Mouse (Mus musculus) embryo, embryonic 11 days (tissue): ENCODE results near the gene Setd6.
A peak's percentile ranks its signal among the peaks of the same experiment; 100 is the strongest.

Experiments
- DNase-seq: peaks from one replicate; pipeline ENCODE4 v3.0.0-alpha.2; 2015

Gene Setd6

GRCm38 (mm10) chr8:95715676-95716531, at the start of gene Setd6:
Gene Setd6 (plus strand): TSS chr8:95715881.
- peak; percentile 95 for DNase-seq

- DNase-seq, result no peak
Measured at GRCm38 (mm10) chr8:95668163-95668958, 47.3 kb upstream of the Setd6 start.

GRCm38 (mm10) chr8:95669967-95670366, 45.7 kb upstream of the Setd6 start:
- DNase-seq, result no peak

GRCm38 (mm10) chr8:95671861-95672260, 43.8 kb upstream of the Setd6 start:
- DNase-seq, result no peak

GRCm38 (mm10) chr8:95672811-95673210, 42.9 kb upstream of the Setd6 start:
- DNase-seq, result no peak

GRCm38 (mm10) chr8:95676631-95677030, 39.0 kb upstream of the Setd6 start, which contains the start of gene Ndrg4:
Gene Ndrg4 (plus strand): TSS chr8:95676980.
- no peak for DNase-seq

- peak; percentile 28 for DNase-seq
Measured at GRCm38 (mm10) chr8:95677591-95678023, 38.1 kb upstream of the Setd6 start.

GRCm38 (mm10) chr8:95678024-95678611, 37.6 kb upstream of the Setd6 start:
- DNase-seq, result peak; percentile 53

GRCm38 (mm10) chr8:95688073-95688672, 27.5 kb upstream of the Setd6 start:
- DNase-seq, result no peak

GRCm38 (mm10) chr8:95690929-95691541, 24.6 kb upstream of the Setd6 start:
- no peak for DNase-seq

- no peak for DNase-seq
Measured at GRCm38 (mm10) chr8:95694631-95695030, 21.1 kb upstream of the Setd6 start.

GRCm38 (mm10) chr8:95696661-95697060, 19.0 kb upstream of the Setd6 start:
- no peak for DNase-seq

GRCm38 (mm10) chr8:95697128-95697527, 18.6 kb upstream of the Setd6 start:
- peak; percentile 92 for DNase-seq

- no peak for DNase-seq
Measured at GRCm38 (mm10) chr8:95698179-95698578, 17.5 kb upstream of the Setd6 start.

GRCm38 (mm10) chr8:95700282-95700681, 15.4 kb upstream of the Setd6 start:
- DNase-seq, result peak; percentile 31

GRCm38 (mm10) chr8:95701809-95702208, 13.9 kb upstream of the Setd6 start:
- DNase-seq, result no peak

GRCm38 (mm10) chr8:95702480-95703446, 12.9 kb upstream of the Setd6 start:
- DNase-seq, result peak; percentile 95

- peak; percentile 84 for DNase-seq
Measured at GRCm38 (mm10) chr8:95703461-95704260, 12.0 kb upstream of the Setd6 start.

GRCm38 (mm10) chr8:95704538-95704937, 11.1 kb upstream of the Setd6 start:
- DNase-seq, result no peak

GRCm38 (mm10) chr8:95709579-95709978, 6.1 kb upstream of the Setd6 start:
- DNase-seq, result no peak
